Mouse (Mus musculus) adrenal gland, postnatal 4 days (tissue): Measurements from ENCODE around the gene Ica1l. TPM values are rescaled to one million over a fixed set of nuclear protein-coding genes. Genes with fewer than 3 reads are reported as not detected.
"Not testable (repeated sequence)": the region's sequence is repeated elsewhere in the genome, so short reads cannot be mapped to it uniquely, and the experiment has no call there.

Experiments used
- DNase-seq, 2 experiments: peaks; one replicate each; pipeline ENCODE4 v3.0.0; 2021 to 2022; ENCODE audit warnings: low spot score in 2 of 2, mixed read lengths in 2 of 2
- long read RNA-seq, 2 experiments: library from polyadenylated mRNA; stranded (forward); transcript quantifications; one replicate each; pipeline ENCODE4 v2.0.0; 2021
- total RNA-seq, 2 experiments: library from RNA; stranded (reverse); gene quantifications; 2 replicates each; pipeline ENCODE4 v1.2.3; 2021

Gene Ica1l
- 1 to 10 TPM; 4.4 to 4.7 TPM for total RNA-seq
- long read RNA-seq, experiment 1, partial matches to known transcripts = 0 of 8 reads
- long read RNA-seq, experiment 1, other reads (novel, unspliced or antisense) = 8 of 8 reads
- long read RNA-seq, experiment 2, partial matches to known transcripts = 3 of 16 reads
- long read RNA-seq, experiment 2, other reads (novel, unspliced or antisense) = 11 of 16 reads

GRCm38 (mm10) chr1:60042796-60043469 lies at the start of gene Ica1l:
Ica1l (minus strand) TSS chr1:60043184.
- peak; percentile 20 to 39 for DNase-seq

DNA sequence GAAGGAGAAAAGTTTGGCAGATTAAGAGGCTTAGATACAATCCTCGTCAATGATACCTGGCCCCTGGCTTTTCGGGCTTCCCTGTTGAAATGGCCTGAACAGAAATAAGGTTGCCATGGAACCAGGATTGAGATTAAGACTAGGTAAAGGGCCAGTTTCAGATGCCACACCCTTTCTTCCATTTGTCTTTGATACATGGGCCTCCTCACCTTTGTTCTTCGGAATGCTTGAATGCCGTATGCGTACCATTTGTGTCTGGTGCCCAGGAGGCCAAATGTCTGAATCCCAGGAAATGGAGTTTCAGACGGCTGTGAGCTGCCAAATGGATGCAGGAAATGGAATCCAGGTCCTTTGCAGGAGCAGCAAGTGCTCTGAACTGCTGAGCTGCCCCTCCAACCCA lies 33.4 kb upstream of the Ica1l start:
- no peak for DNase-seq

DNA sequence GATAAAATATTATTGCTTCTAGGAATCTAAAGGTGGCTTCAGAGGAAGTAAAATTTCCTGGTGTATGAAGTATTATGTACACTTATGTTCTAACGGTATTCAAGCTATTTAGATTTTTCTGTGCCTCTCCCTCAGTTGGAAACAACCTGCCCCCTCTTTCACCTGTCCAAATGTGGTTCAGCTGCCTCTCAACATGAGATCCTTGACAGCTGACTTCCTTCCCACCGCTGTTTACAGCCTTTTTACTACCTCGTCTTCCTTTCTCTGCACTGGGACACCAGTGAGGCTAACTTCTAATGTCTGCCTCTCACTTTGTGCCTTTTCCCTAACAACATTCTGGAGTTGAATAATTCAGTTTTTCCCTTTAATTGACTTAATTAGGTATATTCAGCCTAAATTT lies 32.6 kb upstream of the Ica1l start:
- DNase-seq = no peak

GRCm38 (mm10) chr1:60074935-60075334 lies 32.0 kb upstream of the Ica1l start:
- DNase-seq = no peak

DNA sequence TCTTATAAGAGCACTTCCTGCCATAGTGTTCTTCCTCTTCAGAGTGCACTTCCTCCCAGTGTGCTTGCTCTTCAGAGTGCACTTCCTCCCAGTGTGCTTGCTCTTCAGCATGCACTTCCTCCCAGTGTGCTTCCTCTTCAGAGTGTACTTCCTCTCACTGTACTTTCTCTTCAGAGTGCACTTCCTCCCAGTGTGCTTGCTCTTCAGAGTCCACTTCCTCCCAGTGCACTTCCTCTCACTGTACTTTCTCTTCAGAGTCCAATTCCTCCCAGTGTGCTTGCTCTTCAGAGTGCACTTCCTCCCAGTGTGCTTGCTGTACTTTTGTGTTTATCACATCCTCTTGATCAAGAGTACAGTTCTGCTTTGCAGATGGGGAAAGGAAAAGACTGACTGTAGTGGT lies 27.7 kb upstream of the Ica1l start:
- not testable (repeated sequence) for DNase-seq

DNA sequence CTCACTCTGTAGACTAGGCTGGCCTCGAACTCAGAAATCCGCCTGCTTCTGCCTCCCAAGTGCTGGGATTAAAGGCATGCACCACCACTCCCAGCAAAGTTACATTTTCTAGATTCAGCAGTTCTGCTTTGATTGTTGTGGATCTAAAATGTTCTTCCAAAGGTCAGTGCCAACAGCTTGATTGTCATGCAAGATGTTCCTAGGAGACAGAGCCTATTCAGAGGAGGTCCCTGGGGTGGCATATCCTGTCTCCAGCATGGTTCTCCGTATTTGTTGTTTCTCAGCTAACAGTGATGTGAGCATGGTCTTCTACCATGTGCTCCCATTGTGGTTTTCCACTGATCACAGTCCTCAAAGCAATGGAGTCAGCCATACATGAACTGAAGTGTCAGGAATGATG lies 13.3 kb upstream of the Ica1l start:
- DNase-seq = no peak

GRCm38 (mm10) chr1:60054659-60055058 lies 11.7 kb upstream of the Ica1l start:
- DNase-seq = no peak

DNA sequence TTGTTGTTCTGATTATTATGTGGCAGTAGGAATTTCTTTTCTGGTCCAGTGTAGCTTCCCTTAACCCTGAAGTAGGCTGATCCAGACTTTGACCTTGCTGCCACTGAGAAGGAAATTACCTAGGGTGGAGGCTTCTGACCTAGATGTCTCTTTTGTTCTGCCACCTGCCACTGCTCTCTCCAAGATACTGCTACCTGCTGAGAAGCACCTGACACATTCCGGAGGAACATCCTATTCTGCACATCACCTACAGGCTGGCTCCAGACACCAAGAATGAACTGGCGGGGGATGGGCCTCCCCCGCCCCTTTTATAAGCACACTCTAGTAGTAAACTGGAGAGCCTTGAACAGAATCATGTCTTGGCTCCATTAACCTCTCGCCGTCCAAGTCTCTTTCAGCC lies 4.5 kb upstream of the Ica1l start:
- DNase-seq = not testable (repeated sequence)

GRCm38 (mm10) chr1:60044595-60044994 lies 1.6 kb upstream of the Ica1l start:
- no peak for DNase-seq

DNA sequence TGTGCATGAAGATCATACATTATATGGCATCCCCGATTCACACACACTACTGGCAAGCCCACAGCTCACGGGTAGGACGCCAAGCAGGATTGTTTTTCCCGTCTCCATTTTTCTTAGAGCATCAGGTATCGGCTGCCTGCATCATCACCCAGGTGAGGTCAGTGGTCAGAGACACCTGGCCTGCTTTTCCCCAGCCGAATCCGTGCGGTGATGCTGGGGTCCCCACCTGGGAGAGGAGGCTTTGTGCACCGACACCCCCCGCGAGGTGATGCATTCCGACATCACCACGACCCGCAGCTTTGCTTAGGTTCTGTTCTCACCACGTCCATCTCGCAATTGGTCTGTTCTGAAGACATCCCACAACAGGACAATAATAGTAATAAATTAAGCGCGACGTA lies 587 bp downstream of the Ica1l start:
- no peak for DNase-seq

DNA sequence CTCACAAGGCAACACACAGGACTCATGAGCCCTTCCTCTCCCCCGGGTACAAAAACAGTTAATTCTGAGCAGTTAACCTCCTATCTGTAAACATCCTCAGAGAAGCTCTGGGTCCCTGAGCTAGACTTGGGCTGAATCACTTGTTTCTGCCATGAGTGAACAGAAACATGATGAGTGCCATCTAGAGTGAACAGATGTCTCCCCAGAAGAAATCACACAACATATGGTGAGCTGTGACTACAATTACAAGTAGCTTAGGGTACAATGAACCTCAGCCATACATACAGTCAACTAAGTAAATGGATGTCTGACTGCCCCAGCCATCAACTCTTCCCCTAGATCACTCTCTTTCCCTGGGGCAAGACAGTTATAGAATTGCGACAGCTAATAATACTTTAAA lies 7.9 kb downstream of the Ica1l start:
- DNase-seq = no peak

DNA sequence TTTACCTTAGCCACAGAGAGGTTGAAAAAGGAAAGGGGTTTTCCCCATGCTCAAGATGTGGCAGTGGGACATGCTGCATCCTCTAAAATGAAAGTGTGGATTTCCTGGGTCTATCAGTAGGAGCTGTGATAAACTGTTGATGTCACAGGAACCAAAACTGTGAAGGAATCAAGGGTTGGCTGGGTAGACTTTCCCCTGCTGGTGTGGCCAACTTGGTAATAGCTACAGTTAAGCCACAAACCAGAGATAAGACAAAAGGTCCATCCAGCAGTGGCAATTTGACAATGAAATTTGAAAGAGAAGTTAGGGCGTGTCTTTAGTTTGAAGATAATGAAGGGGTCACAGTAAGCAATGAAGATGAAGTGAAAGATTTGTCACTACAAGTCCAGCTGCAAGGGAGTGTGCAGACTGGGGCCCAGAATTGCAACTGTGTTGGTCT lies 25.9 kb downstream of the Ica1l start:
- no peak for DNase-seq

GRCm38 (mm10) chr1:60016136-60016611 lies 26.8 kb downstream of the Ica1l start:
- DNase-seq = no peak

- DNase-seq = no peak
These were observed 27.5 kb downstream of the Ica1l start for GRCm38 (mm10) chr1:60015511-60015910.

DNA sequence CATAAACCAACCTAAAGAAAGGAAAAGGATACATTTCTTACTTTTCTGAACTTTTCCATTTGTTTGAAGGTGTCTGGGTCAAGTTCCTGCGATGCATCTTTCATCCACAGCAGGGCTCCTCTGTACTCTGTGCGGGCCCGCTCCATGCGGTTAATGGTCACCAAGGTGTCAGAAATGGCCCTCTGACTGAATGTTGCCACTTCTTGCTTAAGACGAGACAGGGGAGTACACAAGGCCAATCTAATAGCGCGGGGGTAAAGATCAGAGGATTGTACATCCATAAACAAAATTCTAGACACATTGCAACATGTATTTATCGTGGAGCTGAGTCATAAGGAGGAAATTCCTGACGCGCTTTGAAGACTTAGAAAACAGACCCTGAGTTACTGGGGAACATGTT lies 29.2 kb downstream of the Ica1l start:
- no peak for DNase-seq

GRCm38 (mm10) chr1:60008743-60009142 lies 34.2 kb downstream of the Ica1l start:
- DNase-seq = no peak

GRCm38 (mm10) chr1:60007337-60007736 lies 35.6 kb downstream of the Ica1l start:
- no peak for DNase-seq

DNA sequence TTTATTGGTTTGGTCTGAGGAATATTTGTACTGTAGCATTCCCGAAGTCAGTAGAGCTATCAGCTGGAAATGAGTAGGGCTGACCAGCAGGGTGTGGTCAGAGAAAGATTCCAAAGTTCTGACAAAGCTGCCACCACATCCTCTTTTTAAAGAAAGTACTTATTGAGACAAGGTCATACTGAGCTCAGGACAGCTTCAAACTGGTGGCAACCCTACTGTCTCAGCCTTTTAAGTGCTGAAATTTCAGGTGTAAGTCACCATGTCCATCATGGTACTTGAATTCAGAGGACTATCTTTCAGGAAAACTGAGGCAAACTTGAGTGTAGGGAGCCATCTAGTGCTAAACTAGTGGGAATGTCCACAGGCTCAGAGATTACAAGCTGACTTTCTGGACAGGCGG lies 42.7 kb downstream of the Ica1l start:
- no peak for DNase-seq

DNA sequence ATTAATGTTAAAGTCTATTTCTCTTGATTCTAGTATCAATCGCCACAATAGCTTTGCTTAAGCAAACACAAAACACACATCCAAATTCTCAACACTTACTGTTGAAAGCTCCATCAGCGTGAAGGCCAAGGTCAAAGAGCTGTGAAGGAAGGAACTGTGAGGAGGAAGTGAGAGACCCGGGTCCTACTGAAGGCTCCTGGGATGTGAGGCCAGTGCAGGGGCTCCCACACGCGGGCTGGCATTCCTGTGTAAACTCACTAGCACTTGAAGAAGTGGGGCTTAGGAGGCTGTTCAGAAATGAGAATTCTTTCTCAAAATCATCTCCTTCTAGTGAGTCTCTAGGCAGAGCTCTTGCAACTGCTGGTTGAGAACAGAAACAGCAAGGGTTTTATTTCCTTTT lies 45.6 kb downstream of the Ica1l start:
- no peak for DNase-seq

DNA sequence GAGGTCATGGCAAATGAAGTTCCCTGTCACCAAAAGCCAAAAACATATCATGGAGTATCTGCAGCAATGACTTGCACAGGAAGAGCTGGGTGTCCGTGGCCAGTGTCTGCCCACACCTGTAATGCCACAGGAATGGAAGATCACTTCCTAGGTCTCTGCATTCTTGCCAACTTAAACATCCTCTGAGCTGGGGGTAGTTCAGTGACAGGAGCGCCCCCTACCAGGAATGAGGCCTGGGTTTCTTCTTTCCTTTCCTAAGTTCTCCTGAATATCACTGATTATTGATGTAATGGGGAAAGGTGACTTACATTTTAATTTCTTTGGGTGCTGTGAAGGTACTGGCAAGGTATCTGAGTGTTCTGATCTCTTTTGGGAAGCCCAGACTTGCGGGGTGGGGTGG lies 47.3 kb downstream of the Ica1l start:
- no peak for DNase-seq

- no peak for DNase-seq
These were observed 55.5 kb downstream of the Ica1l start for GRCm38 (mm10) chr1:59987399-59988040.

GRCm38 (mm10) chr1:59986626-59987025 lies 56.4 kb downstream of the Ica1l start:
- DNase-seq = no peak

DNA sequence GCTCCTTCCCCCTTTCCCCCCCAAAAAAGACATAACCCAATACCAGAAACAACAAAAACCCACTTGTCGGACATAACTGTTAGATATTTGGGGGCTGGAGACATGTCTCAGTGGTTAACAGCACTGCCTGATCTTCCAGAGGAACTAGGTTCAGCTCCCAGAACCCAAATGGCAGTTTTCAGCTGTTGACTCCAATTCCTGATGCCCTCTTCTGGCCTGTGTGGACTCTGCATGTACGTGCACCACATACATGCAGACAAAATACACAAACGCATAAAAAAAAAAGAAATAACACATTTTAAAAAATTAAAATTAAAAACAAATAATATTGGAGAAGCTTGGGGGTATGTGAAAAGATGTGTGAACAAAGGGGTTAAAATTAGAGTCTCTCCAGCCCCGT lies 75.7 kb downstream of the Ica1l start:
- DNase-seq = no peak
